Mouse (Mus musculus) hindbrain, embryonic 12.5 days (tissue): Measurements from ENCODE around the gene Rab5if. TPM values are rescaled to one million over a fixed set of nuclear protein-coding genes. Genes with fewer than 3 reads are reported as not detected.
"Not testable (repeated sequence)": the region's sequence is repeated elsewhere in the genome, so short reads cannot be mapped to it uniquely, and the experiment has no call there.

ENCODE experiments used
- ATAC-seq: fragments of 200-750 bp; cut with Nextera tagmentation; 2 replicates; pipeline ENCODE4 v1.8.0; 2017; ENCODE audit warnings: moderate TSS enrichment; ENCODE audit not compliant: low FRiP score
- H3K27ac ChIP-seq: fragments of 300-500 bp; sonication (generic); 2 replicates; pipeline ENCODE4 v1.5.1; 2016; ENCODE audit warnings: mild to moderate bottlenecking
- H3K27me3 ChIP-seq: fragments of 300-500 bp; sonication (generic); 2 replicates; pipeline ENCODE4 v1.6.1; 2016; ENCODE audit warnings: mild to moderate bottlenecking
- H3K36me3 ChIP-seq: fragments of 300-500 bp; sonication (generic); 2 replicates; pipeline ENCODE4 v1.6.1; 2016; ENCODE audit warnings: mild to moderate bottlenecking
- H3K4me1 ChIP-seq: fragments of 300-500 bp; sonication (generic); 2 replicates; pipeline ENCODE4 v1.6.1; 2016
- H3K4me2 ChIP-seq: fragments of 300-500 bp; sonication (generic); replicated peaks from 2 replicates; pipeline ENCODE4 v1.6.1; 2016; ENCODE audit warnings: mild to moderate bottlenecking
- H3K4me3 ChIP-seq: fragments of 300-500 bp; sonication (generic); 2 replicates; pipeline ENCODE4 v1.5.1; 2016; ENCODE audit warnings: mild to moderate bottlenecking
- H3K9ac ChIP-seq: fragments of 300-500 bp; sonication (generic); 2 replicates; pipeline ENCODE4 v1.6.1; 2016; ENCODE audit warnings: mild to moderate bottlenecking, moderate library complexity
- H3K9me3 ChIP-seq: fragments of 300-500 bp; sonication (generic); replicated peaks from 2 replicates; pipeline ENCODE4 v1.6.1; 2016; ENCODE audit warnings: mild to moderate bottlenecking
- WGBS: fragments of 180-500 bp; shearing (Covaris S2); methylation state at CpG from one replicate; pipeline ENCODE4 v1.1.7; 2016; 5-methylcytosine and 5-hydroxymethylcytosine counted together
- polyA plus RNA-seq: library from polyadenylated mRNA; unstranded; fragments of >200 nt; fragmentation: Nextera tagmentation; extraction: Ambion mirVana; gene quantifications from 2 replicates; pipeline ENCODE4 v1.2.1, GENCODE M21; 2016

Gene Rab5if
- polyA plus RNA-seq, 1 experiment from 2014 or later, result 175 TPM

- 47% methylated on average over 10 of the region's 10 CpGs for WGBS
- Histone ChIP-seq H3K27me3 (no peaks in the 10 kb centered on the region), H3K27ac (no peak overlapping the region), H3K9me3 (no peaks in the 10 kb centered on the region), H3K4me3 (no peak overlapping the region), H3K9ac (no peak overlapping the region), H3K4me2 (no peak overlapping the region), H3K4me1 (no peaks in the 10 kb centered on the region), H3K36me3 (no peaks in the 10 kb centered on the region)
- ATAC-seq, result no peak
These were observed 19.6 kb downstream of the Rab5if start for GRCm38 (mm10) chr2:156882431-156883001.

GRCm38 (mm10) chr2:156884396-156885211 is 21.7 kb downstream of the Rab5if start:
- H3K4me1 ChIP-seq, result no peaks in the 10 kb centered on the region
- no peak overlapping the region for H3K4me3 ChIP-seq
- H3K9ac ChIP-seq, result no peak overlapping the region
- H3K36me3 ChIP-seq, result no peaks in the 10 kb centered on the region
- H3K27me3 ChIP-seq, result no peaks in the 10 kb centered on the region
- no peak for ATAC-seq
- no peak overlapping the region for H3K27ac ChIP-seq
- no peaks in the 10 kb centered on the region for H3K9me3 ChIP-seq
- no peak overlapping the region for H3K4me2 ChIP-seq
- WGBS, result 87% methylated on average over 10 of the region's 10 CpGs

GRCm38 (mm10) chr2:156885666-156886065 is 22.7 kb downstream of the Rab5if start:
- not testable (repeated sequence) for H3K27me3 ChIP-seq, H3K4me2 ChIP-seq, H3K27ac ChIP-seq, H3K4me3 ChIP-seq, H3K36me3 ChIP-seq, H3K4me1 ChIP-seq, H3K9me3 ChIP-seq, H3K9ac ChIP-seq, ATAC-seq
- 58% methylated on average over 2 of the region's 2 CpGs for WGBS

- no peak overlapping the region for H3K4me2 ChIP-seq
- H3K36me3 ChIP-seq, result no peaks in the 10 kb centered on the region
- no peak for ATAC-seq
- no peak overlapping the region for H3K27ac ChIP-seq
- H3K4me1 ChIP-seq, result no peaks in the 10 kb centered on the region
- WGBS, result 69% methylated on average over 10 of the region's 10 CpGs
- no peak overlapping the region for H3K4me3 ChIP-seq
- H3K9ac ChIP-seq, result no peak overlapping the region
- no peaks in the 10 kb centered on the region for H3K9me3 ChIP-seq
- no peaks in the 10 kb centered on the region for H3K27me3 ChIP-seq
These were observed 23.2 kb downstream of the Rab5if start for GRCm38 (mm10) chr2:156886084-156886631.

- no peak for ATAC-seq
- no peak within 1 kb of the TSS for H3K9ac ChIP-seq
- no peaks in the 10 kb centered on the region for H3K27me3 ChIP-seq
- H3K4me2 ChIP-seq, result no peak within 1 kb of the TSS
- H3K4me1 ChIP-seq, result peaks cover 1% of the 10 kb centered on the region
- H3K27ac ChIP-seq, result no peak within 1 kb of the TSS
- H3K36me3 ChIP-seq, result no peaks in the 10 kb centered on the region
- H3K4me3 ChIP-seq, result no peak within 1 kb of the TSS
- WGBS, result 67% methylated on average over 6 of the region's 6 CpGs
- H3K9me3 ChIP-seq, result no peaks in the 10 kb centered on the region
These were observed 24.1 kb downstream of the Rab5if start, which contains the start of gene Sla2 for GRCm38 (mm10) chr2:156887017-156887416. Sla2 (minus strand) TSS chr2:156887192.

- no peak for ATAC-seq
- Histone ChIP-seq H3K27ac (no peak overlapping the region), H3K36me3 (no peaks in the 10 kb centered on the region), H3K4me2 (no peak overlapping the region), H3K4me1 (peaks cover 8% of the 10 kb centered on the region), H3K4me3 (no peak overlapping the region), H3K9ac (no peak overlapping the region), H3K9me3 (no peaks in the 10 kb centered on the region), H3K27me3 (no peaks in the 10 kb centered on the region)
- 77% methylated on average over 3 of the region's 3 CpGs for WGBS
These were observed 25.6 kb downstream of the Rab5if start for GRCm38 (mm10) chr2:156888490-156888889.

- Histone ChIP-seq H3K9me3 (no peaks in the 10 kb centered on the region), H3K4me2 (no peak overlapping the region), H3K4me3 (no peak overlapping the region), H3K27me3 (no peaks in the 10 kb centered on the region), H3K9ac (no peak overlapping the region), H3K4me1 (peaks cover 8% of the 10 kb centered on the region), H3K27ac (no peak overlapping the region), H3K36me3 (no peaks in the 10 kb centered on the region)
- 47% methylated on average over 3 of the region's 3 CpGs for WGBS
- ATAC-seq, result 0 out of 2 replicates have a peak, but pooled peaks have one; percentile 50
These were observed 29.3 kb downstream of the Rab5if start for GRCm38 (mm10) chr2:156892240-156892639.

GRCm38 (mm10) chr2:156892821-156893220 is 29.9 kb downstream of the Rab5if start:
- Histone ChIP-seq H3K4me3 (no peak overlapping the region), H3K27me3 (no peaks in the 10 kb centered on the region), H3K9me3 (no peaks in the 10 kb centered on the region), H3K27ac (no peak overlapping the region), H3K9ac (no peak overlapping the region), H3K4me2 (no peak overlapping the region), H3K4me1 (peaks cover 8% of the 10 kb centered on the region), H3K36me3 (no peaks in the 10 kb centered on the region)
- 71% methylated on average over 6 of the region's 6 CpGs for whole genome bisulfite sequencing
- no peak for ATAC-seq

GRCm38 (mm10) chr2:156894496-156895265 is 31.8 kb downstream of the Rab5if start:
- 88% methylated on average over 15 of the region's 15 CpGs for WGBS
- peaks cover 8% of the 10 kb centered on the region for H3K4me1 ChIP-seq
- no peaks in the 10 kb centered on the region for H3K9me3 ChIP-seq
- no peaks in the 10 kb centered on the region for H3K27me3 ChIP-seq
- H3K4me3 ChIP-seq, result no peak overlapping the region
- no peak overlapping the region for H3K9ac ChIP-seq
- no peak overlapping the region for H3K4me2 ChIP-seq
- H3K36me3 ChIP-seq, result no peaks in the 10 kb centered on the region
- no peak for ATAC-seq
- H3K27ac ChIP-seq, result no peak overlapping the region

- WGBS, result 75% methylated on average over 9 of the region's 9 CpGs
- H3K9me3 ChIP-seq, result no peaks in the 10 kb centered on the region
- H3K4me2 ChIP-seq, result no peak overlapping the region
- no peak for ATAC-seq
- H3K27ac ChIP-seq, result no peak overlapping the region
- no peak overlapping the region for H3K9ac ChIP-seq
- H3K27me3 ChIP-seq, result no peaks in the 10 kb centered on the region
- no peak overlapping the region for H3K4me3 ChIP-seq
- H3K4me1 ChIP-seq, result peaks cover 8% of the 10 kb centered on the region
- no peaks in the 10 kb centered on the region for H3K36me3 ChIP-seq
These were observed 33.5 kb downstream of the Rab5if start for GRCm38 (mm10) chr2:156896384-156896914.

- Histone ChIP-seq H3K9me3 (no peaks in the 10 kb centered on the region), H3K4me1 (peaks cover 6% of the 10 kb centered on the region), H3K36me3 (no peaks in the 10 kb centered on the region), H3K9ac (no peak overlapping the region), H3K27ac (no peak overlapping the region), H3K27me3 (no peaks in the 10 kb centered on the region), H3K4me3 (no peak overlapping the region), H3K4me2 (no peak overlapping the region)
- WGBS, result 88% methylated on average over 9 of the region's 9 CpGs
- ATAC-seq, result no peak
These were observed 34.1 kb downstream of the Rab5if start for GRCm38 (mm10) chr2:156897034-156897433.

GRCm38 (mm10) chr2:156898374-156898773 is 35.4 kb downstream of the Rab5if start:
- ATAC-seq, result no peak
- no peaks in the 10 kb centered on the region for H3K4me1 ChIP-seq
- no peak overlapping the region for H3K27ac ChIP-seq
- no peaks in the 10 kb centered on the region for H3K36me3 ChIP-seq
- no peaks in the 10 kb centered on the region for H3K27me3 ChIP-seq
- 70% methylated on average over 4 of the region's 4 CpGs for WGBS
- H3K4me2 ChIP-seq, result no peak overlapping the region
- no peaks in the 10 kb centered on the region for H3K9me3 ChIP-seq
- H3K9ac ChIP-seq, result no peak overlapping the region
- H3K4me3 ChIP-seq, result no peak overlapping the region
